Comparison of ENCODE assay signal across 12 mouse cellular contexts in the genomic region with DNA sequence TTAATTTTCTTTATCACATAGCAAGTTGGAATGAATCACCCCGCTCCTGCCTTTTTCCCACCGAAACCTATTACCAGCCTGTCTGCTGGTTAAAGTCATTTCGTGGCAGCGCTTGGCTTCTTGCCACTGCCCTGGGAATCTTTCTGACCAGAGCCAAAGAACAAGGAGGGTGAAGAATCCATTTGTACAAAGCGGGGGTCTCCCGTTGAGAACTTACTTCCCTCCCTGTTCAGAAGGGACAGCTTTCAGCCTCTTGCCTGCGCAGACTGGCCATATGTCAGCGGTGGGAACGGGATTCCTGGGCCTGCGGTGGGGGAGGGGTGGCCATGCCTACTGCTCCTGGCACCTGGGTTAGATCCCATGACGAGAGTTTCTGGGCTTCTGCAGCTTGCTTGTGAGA. TPM values are rescaled to one million over a fixed set of nuclear protein-coding genes. Genes with fewer than 3 reads are reported as not detected.
A peak's percentile ranks its signal among the peaks of the same experiment; 100 is the strongest.
DNase-seq lines count a peak whose midpoint lies in the region; ATAC-seq and TF ChIP-seq lines count a peak whose summit lies in the region.
"Had no signal": no experiment of that assay in that cellular context is flagged by ENCODE, and none has a peak within 500 bp of the region (broad histone marks: within the 10 kb centered on the region; RNA-seq: fewer than 3 reads in every experiment).

No protein-coding gene starts in this region.

- H3K27ac ChIP-seq in layer of hippocampus, adult 2 months, result peak overlapping the region; percentile 64
- peak overlapping the region; percentile 87 for H3K27ac ChIP-seq in hindbrain, embryonic 13.5 days
- peak overlapping the region; percentile 34; the same call in 1 of the 2 replicates for H3K27ac ChIP-seq in neural tube, embryonic 12.5 days
- H3K27ac ChIP-seq in lung, postnatal 0 days (ENCODE audit: low read length), result no peak overlapping the region

- peaks cover 100% of the 10 kb centered on the region for H3K4me1 ChIP-seq in hindbrain, embryonic 13.5 days (replicated peaks)
- peaks cover 95% of the 10 kb centered on the region for H3K4me1 ChIP-seq in neural tube, embryonic 12.5 days
- no peaks in the 10 kb centered on the region for H3K4me1 ChIP-seq in lung, postnatal 0 days (ENCODE audit: insufficient read depth, low read depth, low read length)

- ATAC-seq in hindbrain, embryonic 13.5 days (ENCODE audit: low FRiP score), result peak; percentile 14; the same call in 1 of the 2 replicates
- ATAC-seq in neural tube, embryonic 12.5 days (ENCODE audit: low FRiP score, low read depth), result peak; percentile 49
- ATAC-seq in erythroid progenitor cell, adult 5-6 weeks (replicated peaks; ENCODE audit: low FRiP score, poor library complexity, severe bottlenecking), result no peak
- ATAC-seq in lung, postnatal 0 days, result no peak

- H3K27me3 ChIP-seq in hindbrain, embryonic 13.5 days, result 0 out of 2 replicates have a peak, but pooled peaks cover 2% of the 10 kb centered on the region
- H3K27me3 ChIP-seq in neural tube, embryonic 12.5 days (replicated peaks), result no peaks in the 10 kb centered on the region
- no peaks in the 10 kb centered on the region for H3K27me3 ChIP-seq in lung, postnatal 0 days (replicated peaks; ENCODE audit: insufficient read depth, low read length)

- H3K4me2 ChIP-seq in hindbrain, embryonic 13.5 days, result peak overlapping the region; percentile 39
- H3K4me2 ChIP-seq in neural tube, embryonic 12.5 days (replicated peaks), result peak overlapping the region; percentile 40; the same call in 1 of the 2 replicates
- no peak overlapping the region for H3K4me2 ChIP-seq in lung, postnatal 0 days (replicated peaks; ENCODE audit: low read depth, low read length)
- H3K4me2 ChIP-seq: lung, embryonic 14.5 days had no signal

- no peak for TF ChIP-seq EP300 in lung, postnatal 0 days (IDR thresholded peaks at IDR 0.05)

- 14% methylated on average over 11 of the region's 11 CpGs for WGBS in hindbrain, embryonic 13.5 days
- WGBS in neural tube, embryonic 12.5 days, result 13% methylated on average over 11 of the region's 11 CpGs
- 50% methylated on average over 11 of the region's 11 CpGs for WGBS in lung, postnatal 0 days

- peak overlapping the region; percentile 17; the same call in 1 of the 2 replicates for H3K4me3 ChIP-seq in layer of hippocampus, adult 2 months
- 0 out of 2 replicates have a peak overlapping the region, but pooled peaks have one; percentile 8 for H3K4me3 ChIP-seq in hindbrain, embryonic 13.5 days
- H3K4me3 ChIP-seq in neural tube, embryonic 12.5 days, result no peak overlapping the region
- H3K4me3 ChIP-seq in lung, postnatal 0 days (ENCODE audit: low read depth, low read length), result no peak overlapping the region

- no peaks in the 10 kb centered on the region for H3K36me3 ChIP-seq in hindbrain, embryonic 13.5 days
- no peaks in the 10 kb centered on the region; the same call in 1 of the 2 replicates for H3K36me3 ChIP-seq in neural tube, embryonic 12.5 days
- H3K36me3 ChIP-seq in lung, postnatal 0 days (ENCODE audit: insufficient read depth, low read length), result no peaks in the 10 kb centered on the region
- H3K36me3 ChIP-seq: heart, embryonic 10.5 days had no signal

- TF ChIP-seq CTCF in layer of hippocampus, adult 2 months (conservative IDR thresholded peaks at IDR 0.05), result no peak
- no peak for TF ChIP-seq CTCF in lung, postnatal 0 days (IDR thresholded peaks at IDR 0.05)

- no peak for DNase-seq in layer of hippocampus, adult 2 months (ENCODE audit: low spot score in 2 of 2)
- no peak for DNase-seq in layer of hippocampus, postnatal 25 days (ENCODE audit: extremely low spot score in 1 of 2, low spot score in 1 of 2)
- peak; percentile 84 to 89 for DNase-seq in cerebellum, postnatal 25 days
- DNase-seq in urinary bladder, postnatal 4 days (ENCODE audit: low spot score in 2 of 2), result no peak
- DNase-seq in lung, postnatal 0 days (ENCODE audit: low spot score), result no peak
- DNase-seq: adrenal gland, adult 2 months; kidney, postnatal 25 days; lung, embryonic 14.5 days had no signal

- H3K9me3 ChIP-seq in hindbrain, embryonic 13.5 days, result no peaks in the 10 kb centered on the region
- H3K9me3 ChIP-seq in neural tube, embryonic 12.5 days, result no peaks in the 10 kb centered on the region
- no peaks in the 10 kb centered on the region for H3K9me3 ChIP-seq in lung, postnatal 0 days (ENCODE audit: low read length)
- H3K9me3 ChIP-seq: heart, embryonic 10.5 days had no signal

- peak overlapping the region; percentile 60 for H3K9ac ChIP-seq in hindbrain, embryonic 13.5 days
- H3K9ac ChIP-seq in neural tube, embryonic 12.5 days, result no peak overlapping the region
- no peak overlapping the region for H3K9ac ChIP-seq in lung, postnatal 0 days (replicated peaks; ENCODE audit: low read depth)
- H3K9ac ChIP-seq: lung, embryonic 14.5 days had no signal

RNA-seq across cellular contexts. Expression of gene Lrp8, which starts 21.4 kb away (rescaled TPM):
- total RNA-seq in layer of hippocampus, adult 2 months (2021), result 10 to 100 TPM; 84.3 to 98.5 TPM
- 100 to 1,000 TPM in 1 of 2 experiments, 10 to 100 TPM in 1; 82.9 to 110 TPM for total RNA-seq in layer of hippocampus, postnatal 25 days (2021)
- 38.4 and 41.7 TPM in 2 replicates for polyA plus RNA-seq in hindbrain, embryonic 13.5 days (2015; fragmentation: Nextera tagmentation; extraction: Ambion mirVana)
- polyA plus RNA-seq in neural tube, embryonic 12.5 days (2016; fragmentation: Nextera tagmentation; extraction: Ambion mirVana), result 47.6 and 53.9 TPM in 2 replicates
- 2.9 and 5.8 TPM in 2 replicates for total RNA-seq in erythroid progenitor cell, adult 5-6 weeks (2015; ENCODE audit: low replicate concordance)
- 3.7 and 8.5 TPM in 2 replicates for total RNA-seq in erythroid progenitor cell, adult 5-6 weeks (2017; ENCODE audit: low replicate concordance)
- 0.56 TPM in 2 replicates for polyA plus RNA-seq in lung, postnatal 0 days (2015; fragmentation: Nextera tagmentation; extraction: Ambion mirVana)

RNA-seq across cellular contexts. Expression of gene Magoh, which starts 56.0 kb away (rescaled TPM):
- 10 to 100 TPM; 35.4 to 40.0 TPM for total RNA-seq in layer of hippocampus, adult 2 months (2021)
- total RNA-seq in layer of hippocampus, postnatal 25 days (2021), result 10 to 100 TPM; 37.6 to 41.9 TPM
- 135 and 137 TPM in 2 replicates for polyA plus RNA-seq in hindbrain, embryonic 13.5 days (2015; fragmentation: Nextera tagmentation; extraction: Ambion mirVana)
- polyA plus RNA-seq in neural tube, embryonic 12.5 days (2016; fragmentation: Nextera tagmentation; extraction: Ambion mirVana), result 169 and 182 TPM in 2 replicates
- 67.8 and 71.7 TPM in 2 replicates for total RNA-seq in erythroid progenitor cell, adult 5-6 weeks (2015; ENCODE audit: low replicate concordance)
- 51.1 and 55.3 TPM in 2 replicates for total RNA-seq in erythroid progenitor cell, adult 5-6 weeks (2017; ENCODE audit: low replicate concordance)
- 111 TPM in 2 replicates for polyA plus RNA-seq in lung, postnatal 0 days (2015; fragmentation: Nextera tagmentation; extraction: Ambion mirVana)

Comparison
In these comparisons a context has a peak if more than half of its experiments do, and no peak if none do; other contexts are left out.
1. DNase-seq: peak in cerebellum, postnatal 25 days (2 of 2); none in layer of hippocampus, adult 2 months (0 of 2), layer of hippocampus, postnatal 25 days (0 of 2), urinary bladder, postnatal 4 days (0 of 2) and lung, postnatal 0 days (single experiment).
2. H3K4me3 ChIP-seq: peak in layer of hippocampus, adult 2 months (single experiment) and hindbrain, embryonic 13.5 days (single experiment); none in neural tube, embryonic 12.5 days (single experiment) and lung, postnatal 0 days (single experiment).
3. ATAC-seq: peak in hindbrain, embryonic 13.5 days (single experiment) and neural tube, embryonic 12.5 days (single experiment); none in erythroid progenitor cell, adult 5-6 weeks (single experiment) and lung, postnatal 0 days (single experiment).
4. RNA of gene Lrp8, which starts 21.4 kb away (total RNA-seq): 82.9 to 110 TPM in layer of hippocampus, postnatal 25 days and 84.3 to 98.5 TPM in layer of hippocampus, adult 2 months; 2.9 to 8.5 TPM in erythroid progenitor cell, adult 5-6 weeks; every median in the first group is over 4 times any median in the second.